Mouse (Mus musculus): Measurements from ENCODE around the gene Nudcd3. TPM values are rescaled to one million over a fixed set of nuclear protein-coding genes. Genes with fewer than 3 reads are reported as not detected.

Nudcd3 gene
- polyA plus RNA-seq, 1 experiment from 2014 or later = 50.8 TPM

- Histone ChIP-seq H3K9ac (peak within 1 kb of the TSS; percentile 89), H3K9me3 (no peaks in the 10 kb centered on the region), H3K4me3 (peak within 1 kb of the TSS; percentile 83), H3K4me2 (replicated peaks) (peak within 1 kb of the TSS; percentile 92), H3K27me3 (no peaks in the 10 kb centered on the region), H3K36me3 (no peaks in the 10 kb centered on the region), H3K4me1 (peaks cover 15% of the 10 kb centered on the region), H3K27ac (peak within 1 kb of the TSS; percentile 92)
- peak; percentile 75; the same call in 1 of the 2 replicates for ATAC-seq (ENCODE audit: insufficient number of reproducible peaks, insufficient read depth, low FRiP score, low TSS enrichment)
- WGBS = 1% methylated on average over 35 of the region's 35 CpGs
These were observed 667 bp downstream of the Nudcd3 start, which contains the start of gene A730071L15Rik for GRCm38 (mm10) chr11:6199410-6200086. A730071L15Rik (plus strand) TSS chr11:6200029.

DNA sequence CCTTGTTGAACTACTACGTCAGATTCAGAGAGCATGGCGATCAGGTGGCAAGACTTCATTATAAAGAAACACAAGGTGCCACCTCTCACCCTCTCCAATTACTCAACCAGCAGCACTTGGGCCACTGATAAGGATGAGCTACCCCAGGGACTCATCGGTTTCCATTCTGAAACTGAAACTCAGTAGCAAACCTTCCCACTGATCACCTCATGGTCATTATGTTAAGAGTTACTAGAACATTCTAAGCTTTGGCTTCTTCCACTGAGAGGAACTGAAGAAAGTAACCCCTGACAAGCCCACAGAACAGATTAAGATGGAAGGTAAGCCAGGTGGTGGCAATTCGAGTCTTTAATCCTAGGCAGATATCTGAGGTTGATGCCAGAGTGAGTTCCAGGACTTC, 1.8 kb downstream of the Nudcd3 start:
- Histone ChIP-seq H3K4me1 (peaks cover 15% of the 10 kb centered on the region), H3K36me3 (no peaks in the 10 kb centered on the region), H3K27me3 (no peaks in the 10 kb centered on the region), H3K9ac (no peak overlapping the region), H3K9me3 (no peaks in the 10 kb centered on the region), H3K27ac (no peak overlapping the region), H3K4me3 (no peak overlapping the region), H3K4me2 (replicated peaks) (peak overlapping the region; percentile 92)
- no peak for ATAC-seq (ENCODE audit: insufficient number of reproducible peaks, insufficient read depth, low FRiP score, low TSS enrichment)
- 91% methylated on average over 4 of the region's 4 CpGs for WGBS

GRCm38 (mm10) chr11:6196780-6197179, 3.4 kb downstream of the Nudcd3 start:
- H3K4me3 ChIP-seq = no peak overlapping the region
- H3K4me1 ChIP-seq = peaks cover 15% of the 10 kb centered on the region
- no peaks in the 10 kb centered on the region for H3K9me3 ChIP-seq
- ATAC-seq (ENCODE audit: insufficient number of reproducible peaks, insufficient read depth, low FRiP score, low TSS enrichment) = no peak
- WGBS = 90% methylated on average over 8 of the region's 8 CpGs
- peaks cover 6% of the 10 kb centered on the region; the same call in 1 of the 2 replicates for H3K36me3 ChIP-seq
- no peaks in the 10 kb centered on the region for H3K27me3 ChIP-seq
- H3K27ac ChIP-seq = no peak overlapping the region
- H3K4me2 ChIP-seq (replicated peaks) = no peak overlapping the region
- no peak overlapping the region for H3K9ac ChIP-seq

DNA sequence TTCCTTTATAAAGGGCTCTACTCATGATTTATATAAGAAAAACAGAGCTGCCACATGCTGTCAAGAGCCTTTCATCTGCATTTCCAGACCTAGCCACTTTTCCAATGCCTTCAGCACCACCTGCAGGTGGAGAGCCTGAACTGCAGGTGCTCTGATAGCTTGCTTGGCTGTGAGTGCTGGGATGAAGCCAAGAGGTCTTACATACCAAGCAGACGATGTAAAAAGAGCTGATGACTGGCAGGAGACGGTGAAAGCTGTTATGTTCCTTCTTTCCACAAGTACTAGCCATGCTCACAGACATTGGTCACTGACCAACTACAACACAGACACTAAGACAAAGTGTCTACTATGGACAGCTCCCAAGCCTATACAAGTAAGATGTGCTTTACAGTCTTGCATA, 12.3 kb downstream of the Nudcd3 start:
- Histone ChIP-seq H3K36me3 (peaks cover 11% of the 10 kb centered on the region; the same call in 1 of the 2 replicates), H3K4me1 (peaks cover 5% of the 10 kb centered on the region), H3K4me2 (replicated peaks) (no peak overlapping the region), H3K4me3 (no peak overlapping the region), H3K27me3 (no peaks in the 10 kb centered on the region), H3K27ac (no peak overlapping the region), H3K9ac (no peak overlapping the region), H3K9me3 (no peaks in the 10 kb centered on the region)
- 10% methylated on average over 2 of the region's 2 CpGs for WGBS
- ATAC-seq (ENCODE audit: insufficient number of reproducible peaks, insufficient read depth, low FRiP score, low TSS enrichment) = no peak

DNA sequence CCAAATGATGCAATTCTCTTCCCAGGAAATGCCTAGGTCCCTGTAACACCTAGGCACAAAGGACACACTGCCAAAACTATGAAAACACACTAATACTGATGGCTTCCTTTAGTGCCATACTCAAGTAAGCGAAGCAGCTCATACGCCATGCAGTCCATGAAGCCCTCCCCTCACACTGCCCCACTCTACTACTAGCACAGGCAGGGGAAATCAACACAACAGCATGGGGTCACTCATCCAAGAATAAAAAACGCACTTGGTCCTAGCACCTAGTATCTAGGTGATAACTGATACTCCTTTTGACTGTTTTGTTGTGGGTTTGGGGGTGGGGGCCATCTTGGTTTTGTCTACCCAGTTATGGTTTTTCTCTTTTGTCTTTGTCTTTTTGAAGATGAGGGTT, 12.8 kb downstream of the Nudcd3 start:
- 92% methylated on average over 3 of the region's 3 CpGs for WGBS
- no peak overlapping the region for H3K9ac ChIP-seq
- peaks cover 9% of the 10 kb centered on the region; the same call in 1 of the 2 replicates for H3K36me3 ChIP-seq

DNA sequence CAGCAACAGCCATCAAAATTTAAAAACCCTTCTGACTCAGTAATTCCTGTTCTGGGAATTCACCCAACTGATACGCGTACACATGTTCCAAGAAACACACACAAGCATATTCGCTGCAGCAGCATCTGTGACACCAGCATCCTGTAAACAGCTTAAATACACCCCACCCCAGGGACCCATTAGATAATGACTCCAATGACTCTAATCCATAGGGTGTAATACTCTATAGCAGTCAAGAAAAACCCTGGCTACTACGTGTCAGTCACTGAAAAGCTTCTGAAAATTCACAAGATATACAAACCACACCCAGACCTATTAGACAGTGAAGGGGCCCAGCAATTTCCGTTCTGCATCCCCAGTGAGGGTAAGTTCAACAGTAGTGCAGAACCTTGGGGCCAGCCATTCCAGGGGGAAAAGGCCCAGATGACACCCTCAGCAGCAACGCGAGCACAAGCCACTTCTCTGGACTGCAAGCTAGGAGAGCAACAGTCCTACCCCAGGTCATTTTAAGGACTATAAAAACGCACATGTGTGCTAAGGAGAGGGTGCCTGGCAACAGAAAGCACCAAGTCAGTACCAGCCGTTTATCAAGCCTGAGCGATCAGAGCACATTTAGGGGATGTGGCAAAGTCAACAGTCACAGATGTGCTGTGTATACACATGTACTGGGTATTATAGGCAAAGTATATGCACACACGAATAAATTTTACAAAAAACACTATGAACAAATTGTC, 15.8 kb downstream of the Nudcd3 start:
- H3K27me3 ChIP-seq = no peaks in the 10 kb centered on the region
- 0 out of 2 replicates have a peak, but pooled peaks cover 1% of the 10 kb centered on the region for H3K36me3 ChIP-seq
- H3K27ac ChIP-seq = no peak overlapping the region
- no peak overlapping the region for H3K9ac ChIP-seq
- peaks cover 7% of the 10 kb centered on the region for H3K4me1 ChIP-seq
- no peaks in the 10 kb centered on the region for H3K9me3 ChIP-seq
- no peak for ATAC-seq (ENCODE audit: insufficient number of reproducible peaks, insufficient read depth, low FRiP score, low TSS enrichment)
- no peak overlapping the region for H3K4me3 ChIP-seq
- WGBS = 75% methylated on average over 11 of the region's 11 CpGs
- no peak overlapping the region for H3K4me2 ChIP-seq (replicated peaks)

More for the DNA sequence above, 12.8 kb downstream of the Nudcd3 start:
- Histone ChIP-seq H3K4me3 (no peak overlapping the region), H3K4me1 (peaks cover 5% of the 10 kb centered on the region), H3K27me3 (no peaks in the 10 kb centered on the region), H3K27ac (no peak overlapping the region), H3K4me2 (replicated peaks) (no peak overlapping the region), H3K9me3 (no peaks in the 10 kb centered on the region)
- ATAC-seq (ENCODE audit: insufficient number of reproducible peaks, insufficient read depth, low FRiP score, low TSS enrichment) = no peak

- Histone ChIP-seq H3K9me3 (no peaks in the 10 kb centered on the region), H3K36me3 (no peaks in the 10 kb centered on the region), H3K27ac (no peak overlapping the region), H3K27me3 (no peaks in the 10 kb centered on the region), H3K9ac (no peak overlapping the region), H3K4me1 (peaks cover 15% of the 10 kb centered on the region), H3K4me3 (no peak overlapping the region), H3K4me2 (replicated peaks) (no peak overlapping the region)
- no peak for ATAC-seq (ENCODE audit: insufficient number of reproducible peaks, insufficient read depth, low FRiP score, low TSS enrichment)
- 82% methylated on average over 2 of the region's 2 CpGs for whole genome bisulfite sequencing
These were observed 17.0 kb downstream of the Nudcd3 start for GRCm38 (mm10) chr11:6183246-6183645.

GRCm38 (mm10) chr11:6180811-6181399, 19.3 kb downstream of the Nudcd3 start:
- Histone ChIP-seq H3K27me3 (no peaks in the 10 kb centered on the region), H3K9me3 (no peaks in the 10 kb centered on the region), H3K4me3 (no peak overlapping the region), H3K27ac (no peak overlapping the region), H3K4me1 (peaks cover 17% of the 10 kb centered on the region), H3K36me3 (no peaks in the 10 kb centered on the region), H3K9ac (no peak overlapping the region), H3K4me2 (replicated peaks) (no peak overlapping the region)
- no peak for ATAC-seq (ENCODE audit: insufficient number of reproducible peaks, insufficient read depth, low FRiP score, low TSS enrichment)
- WGBS = 56% methylated on average over 6 of the region's 6 CpGs

GRCm38 (mm10) chr11:6179194-6179593, 21.0 kb downstream of the Nudcd3 start:
- no peak for ATAC-seq (ENCODE audit: insufficient number of reproducible peaks, insufficient read depth, low FRiP score, low TSS enrichment)
- 19% methylated on average over 8 of the region's 8 CpGs for WGBS
- peaks cover 13% of the 10 kb centered on the region for H3K4me1 ChIP-seq
- no peak overlapping the region for H3K9ac ChIP-seq
- no peaks in the 10 kb centered on the region for H3K27me3 ChIP-seq
- no peak overlapping the region for H3K27ac ChIP-seq
- no peak overlapping the region for H3K4me2 ChIP-seq (replicated peaks)
- H3K4me3 ChIP-seq = no peak overlapping the region
- no peaks in the 10 kb centered on the region for H3K36me3 ChIP-seq
- H3K9me3 ChIP-seq = no peaks in the 10 kb centered on the region

DNA sequence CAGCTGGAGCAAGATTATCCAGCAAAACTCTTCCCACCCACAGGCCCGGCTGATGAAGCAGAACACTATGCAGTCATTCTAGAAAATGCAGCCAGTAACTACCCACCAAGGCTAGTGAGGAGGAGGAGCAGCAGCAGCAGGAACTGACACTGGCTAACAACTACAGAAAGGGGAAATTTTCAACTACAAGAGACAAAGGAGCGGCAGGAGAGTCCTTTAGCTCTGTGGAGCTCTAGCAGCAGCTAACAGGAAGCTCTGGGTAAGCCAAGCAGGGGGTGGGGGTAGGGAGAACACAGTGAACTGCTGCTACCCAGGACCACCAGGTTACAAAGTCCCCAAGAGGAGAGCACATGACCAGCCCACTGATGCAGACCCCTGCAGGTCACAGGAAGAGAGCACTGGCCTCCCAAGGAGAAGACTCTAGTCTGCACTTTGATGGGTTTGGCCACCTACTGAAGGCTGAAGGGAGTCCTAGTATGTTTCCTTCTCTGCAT, 21.5 kb downstream of the Nudcd3 start:
- ATAC-seq (ENCODE audit: insufficient number of reproducible peaks, insufficient read depth, low FRiP score, low TSS enrichment) = no peak
- Histone ChIP-seq H3K27me3 (no peaks in the 10 kb centered on the region), H3K4me1 (peaks cover 13% of the 10 kb centered on the region), H3K9me3 (no peaks in the 10 kb centered on the region), H3K27ac (no peak overlapping the region), H3K36me3 (no peaks in the 10 kb centered on the region), H3K4me3 (no peak overlapping the region), H3K9ac (no peak overlapping the region), H3K4me2 (replicated peaks) (no peak overlapping the region)
- 11% methylated on average over 2 of the region's 2 CpGs for WGBS

DNA sequence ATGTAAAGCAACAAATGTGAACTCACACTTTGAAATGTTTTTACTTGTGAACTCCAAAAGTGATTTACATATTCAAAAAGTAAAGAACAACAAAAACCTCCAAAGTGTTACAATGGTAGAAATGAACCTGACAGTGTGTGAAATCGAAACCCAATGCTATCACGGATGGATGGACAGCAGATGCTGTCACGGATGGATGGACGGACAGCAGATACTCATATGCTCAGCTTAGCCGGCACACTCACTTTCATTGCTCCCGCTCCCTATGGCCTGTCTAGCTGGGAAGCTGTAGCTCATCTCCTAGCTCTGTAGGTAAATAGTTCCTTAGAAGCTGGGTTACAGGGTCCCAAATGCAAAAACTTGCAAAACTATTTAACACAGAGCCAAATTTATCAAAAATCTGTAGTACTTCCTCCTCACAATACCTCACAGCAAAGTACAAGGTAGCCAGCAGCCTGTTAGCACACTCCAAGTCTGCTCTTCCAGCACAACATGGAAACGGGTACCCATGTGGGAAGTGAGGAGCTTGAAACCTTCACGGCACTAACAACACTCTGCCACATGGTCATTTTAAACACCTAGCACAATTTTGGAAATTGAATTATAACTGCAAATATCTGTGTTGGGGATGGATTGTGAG, 22.3 kb downstream of the Nudcd3 start:
- Histone ChIP-seq H3K27ac (no peak overlapping the region), H3K9me3 (no peaks in the 10 kb centered on the region), H3K4me1 (peaks cover 13% of the 10 kb centered on the region), H3K27me3 (no peaks in the 10 kb centered on the region), H3K9ac (no peak overlapping the region), H3K36me3 (no peaks in the 10 kb centered on the region), H3K4me3 (no peak overlapping the region), H3K4me2 (replicated peaks) (no peak overlapping the region)
- no peak for ATAC-seq (ENCODE audit: insufficient number of reproducible peaks, insufficient read depth, low FRiP score, low TSS enrichment)
- WGBS = 75% methylated on average over 8 of the region's 8 CpGs

Data from embryonic facial prominence, embryonic 12.5 days (tissue).